Mouse (Mus musculus) lung, embryonic 14.5 days (tissue): ENCODE measurements around the gene Mrpl43. TPM values are rescaled to one million over a fixed set of nuclear protein-coding genes. Genes with fewer than 3 reads are reported as not detected.
A peak's percentile ranks its signal among the peaks of the same experiment; 100 is the strongest.

Experiments
- ATAC-seq: fragments of 200-750 bp; cut with Nextera tagmentation; 2 replicates; pipeline ENCODE4 v1.8.0; 2017; ENCODE audit warnings: mild to moderate bottlenecking, moderate TSS enrichment, moderate library complexity; ENCODE audit not compliant: insufficient read depth
- DNase-seq: peaks from one replicate; pipeline ENCODE4 v3.0.0-alpha.2; 2015
- H3K27ac ChIP-seq: fragments of 300-500 bp; sonication (generic); 2 replicates; pipeline ENCODE4 v1.5.1; 2014; ENCODE audit warnings: low read depth, mild to moderate bottlenecking, moderate library complexity
- H3K27me3 ChIP-seq: fragments of 300-500 bp; sonication (generic); 2 replicates; pipeline ENCODE4 v1.6.1; 2014; ENCODE audit warnings: low read length, control low read depth; ENCODE audit not compliant: insufficient read depth
- H3K36me3 ChIP-seq: fragments of 300-500 bp; sonication (generic); 2 replicates; pipeline ENCODE4 v1.6.1; 2014; ENCODE audit warnings: control low read depth; ENCODE audit not compliant: insufficient read depth
- H3K4me1 ChIP-seq: fragments of 300-500 bp; sonication (generic); 2 replicates; pipeline ENCODE4 v1.6.1; 2014; ENCODE audit warnings: antibody characterized with exemption, control low read depth; ENCODE audit not compliant: insufficient read depth
- H3K4me2 ChIP-seq: fragments of 300-500 bp; sonication (generic); 2 replicates; pipeline ENCODE4 v1.6.1; 2014; ENCODE audit warnings: mild to moderate bottlenecking
- H3K4me3 ChIP-seq: fragments of 300-500 bp; sonication (generic); 2 replicates; pipeline ENCODE4 v1.5.1; 2014; ENCODE audit warnings: low read depth, low read length
- H3K9ac ChIP-seq: fragments of 300-500 bp; sonication (generic); 2 replicates; pipeline ENCODE4 v1.6.1; 2014
- H3K9me3 ChIP-seq: fragments of 300-500 bp; sonication (generic); 2 replicates; pipeline ENCODE4 v1.6.1; 2016; ENCODE audit warnings: low read depth, low read length, control low read depth
- CTCF ChIP-seq: IDR thresholded peaks from 2 replicates; pipeline ENCODE4 v1.5.1; 2016; ENCODE audit warnings: antibody characterized with exemption, low read depth
- WGBS: fragments of 180-500 bp; shearing (Covaris S2); extraction: QIAGEN DNeasy Blood & Tissue Kit; methylation state at CpG from one replicate; pipeline ENCODE4 v1.1.7; 2014; 5-methylcytosine and 5-hydroxymethylcytosine counted together
- polyA plus RNA-seq: library from polyadenylated mRNA; unstranded; fragments of >200 nt; fragmentation: Nextera tagmentation; extraction: Ambion mirVana; gene quantifications from 2 replicates; pipeline ENCODE4 v1.2.1, GENCODE M21; 2014

The Mrpl43 gene
- polyA plus RNA-seq, 1 experiment from 2014 or later: 61.3 TPM

GRCm38 (mm10) chr19:45014981-45015402 is 8.8 kb upstream of the Mrpl43 start:
- H3K9me3 ChIP-seq: no peaks in the 10 kb centered on the region
- H3K9ac ChIP-seq: peak overlapping the region; percentile 91
- H3K27ac ChIP-seq: peak overlapping the region; percentile 99
- peak overlapping the region; percentile 97 for H3K4me2 ChIP-seq
- no peaks in the 10 kb centered on the region for H3K27me3 ChIP-seq
- peak overlapping the region; percentile 64 for H3K4me3 ChIP-seq
- no peak for TF ChIP-seq CTCF
- peaks cover 22% of the 10 kb centered on the region for H3K4me1 ChIP-seq
- H3K36me3 ChIP-seq: peaks cover 28% of the 10 kb centered on the region
- ATAC-seq (peak; percentile 3; the same call in 1 of the 2 replicates), DNase-seq (peak; percentile 71)
- 0% methylated on average over 25 of the region's 25 CpGs for WGBS

GRCm38 (mm10) chr19:45014335-45014971 is 8.2 kb upstream of the Mrpl43 start, which contains the start of gene Lzts2:
TSS of gene Lzts2 (plus strand) at chr19:45014414.
- Histone ChIP-seq H3K27me3 (no peaks in the 10 kb centered on the region), H3K9me3 (no peaks in the 10 kb centered on the region), H3K36me3 (peaks cover 31% of the 10 kb centered on the region), H3K9ac (peak within 1 kb of the TSS; percentile 91), H3K27ac (peak within 1 kb of the TSS; percentile 99), H3K4me3 (peak within 1 kb of the TSS; percentile 64), H3K4me2 (peak within 1 kb of the TSS; percentile 97), H3K4me1 (peaks cover 17% of the 10 kb centered on the region)
- WGBS: 8% methylated on average over 10 of the region's 10 CpGs
- 0 out of 2 replicates have a peak, but pooled peaks have one; percentile 2 for ATAC-seq
- peak; percentile 49 for DNase-seq
- TF ChIP-seq CTCF: no peak

GRCm38 (mm10) chr19:45013581-45014225 is 7.5 kb upstream of the Mrpl43 start:
- WGBS: 63% methylated on average over 6 of the region's 6 CpGs

DNA sequence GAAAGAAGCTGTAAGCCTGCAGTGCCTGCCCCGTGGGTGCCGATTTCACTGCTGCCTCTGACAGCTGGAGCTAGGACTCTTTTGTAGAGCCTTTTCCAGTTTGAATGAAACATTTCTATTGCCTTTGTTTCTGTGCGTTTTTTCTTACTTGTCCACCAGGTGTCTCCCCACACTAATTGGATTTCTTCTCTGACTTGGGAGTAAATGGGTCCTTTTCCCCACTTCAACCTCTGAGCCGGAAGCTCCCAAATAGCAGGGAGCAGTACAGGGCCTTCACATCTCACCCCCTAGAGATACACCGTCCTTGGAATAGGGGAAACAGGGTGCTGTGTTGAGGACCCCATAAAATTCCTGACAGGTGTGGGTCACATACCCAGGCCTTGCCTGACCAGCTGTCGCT is 6.4 kb upstream of the Mrpl43 start:
- no peak overlapping the region for H3K9ac ChIP-seq
- ATAC-seq (no peak), DNase-seq (peak; percentile 80)
- TF ChIP-seq CTCF: peak; percentile 73
- H3K27ac ChIP-seq: no peak overlapping the region
- peaks cover 11% of the 10 kb centered on the region for H3K4me1 ChIP-seq
- peaks cover 40% of the 10 kb centered on the region for H3K36me3 ChIP-seq
- WGBS: 32% methylated on average over 6 of the region's 6 CpGs
- H3K4me3 ChIP-seq: no peak overlapping the region
- no peak overlapping the region for H3K4me2 ChIP-seq
- no peaks in the 10 kb centered on the region for H3K27me3 ChIP-seq
- H3K9me3 ChIP-seq: no peaks in the 10 kb centered on the region

More at GRCm38 (mm10) chr19:45013581-45014225, 7.5 kb upstream of the Mrpl43 start:
- DNase-seq (no peak), ATAC-seq (no peak)
- Histone ChIP-seq H3K4me2 (peak overlapping the region; percentile 97; the same call in 1 of the 2 replicates), H3K36me3 (peaks cover 36% of the 10 kb centered on the region), H3K4me1 (peaks cover 11% of the 10 kb centered on the region), H3K27me3 (no peaks in the 10 kb centered on the region), H3K27ac (peak overlapping the region; percentile 99; the same call in 1 of the 2 replicates), H3K4me3 (no peak overlapping the region), H3K9ac (no peak overlapping the region), H3K9me3 (no peaks in the 10 kb centered on the region)
- no peak for TF ChIP-seq CTCF

GRCm38 (mm10) chr19:45012219-45012618 is 6.0 kb upstream of the Mrpl43 start:
- no peak overlapping the region for H3K9ac ChIP-seq
- H3K4me2 ChIP-seq: no peak overlapping the region

DNA sequence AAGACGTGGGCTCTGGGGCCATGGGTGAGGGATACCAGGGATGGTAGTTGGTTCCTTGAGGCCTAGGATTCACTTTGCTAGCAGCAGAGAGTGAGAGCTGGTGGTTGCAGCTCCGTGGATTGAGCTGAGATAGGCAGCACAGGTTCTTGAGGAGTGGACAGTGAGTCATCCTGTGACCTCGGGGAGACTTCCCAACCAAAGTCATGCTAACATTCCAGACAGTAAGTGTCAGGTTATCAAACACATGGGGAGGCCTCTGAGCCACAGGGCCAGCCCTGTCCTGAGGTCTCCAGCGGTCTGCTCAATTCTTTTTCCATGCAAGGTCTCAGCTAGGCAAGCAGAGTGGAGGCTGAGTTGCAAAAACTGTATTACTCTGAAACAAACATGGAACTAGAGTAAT is 4.4 kb upstream of the Mrpl43 start:
- DNase-seq: no peak
- Histone ChIP-seq H3K4me3 (no peak overlapping the region), H3K9ac (no peak overlapping the region), H3K27me3 (no peaks in the 10 kb centered on the region), H3K9me3 (no peaks in the 10 kb centered on the region), H3K36me3 (peaks cover 40% of the 10 kb centered on the region), H3K4me1 (peaks cover 20% of the 10 kb centered on the region), H3K27ac (no peak overlapping the region), H3K4me2 (no peak overlapping the region)
- 90% methylated on average over 4 of the region's 4 CpGs for WGBS
- no peak for TF ChIP-seq CTCF
- no peak for ATAC-seq

More at GRCm38 (mm10) chr19:45012219-45012618, 6.0 kb upstream of the Mrpl43 start:
- WGBS: 87% methylated on average over 8 of the region's 8 CpGs
- ATAC-seq (no peak), DNase-seq (no peak)
- H3K27me3 ChIP-seq: no peaks in the 10 kb centered on the region
- peaks cover 16% of the 10 kb centered on the region for H3K4me1 ChIP-seq
- H3K4me3 ChIP-seq: no peak overlapping the region
- H3K27ac ChIP-seq: no peak overlapping the region
- no peaks in the 10 kb centered on the region for H3K9me3 ChIP-seq
- TF ChIP-seq CTCF: no peak
- H3K36me3 ChIP-seq: peaks cover 40% of the 10 kb centered on the region
